In the genomic region with DNA sequence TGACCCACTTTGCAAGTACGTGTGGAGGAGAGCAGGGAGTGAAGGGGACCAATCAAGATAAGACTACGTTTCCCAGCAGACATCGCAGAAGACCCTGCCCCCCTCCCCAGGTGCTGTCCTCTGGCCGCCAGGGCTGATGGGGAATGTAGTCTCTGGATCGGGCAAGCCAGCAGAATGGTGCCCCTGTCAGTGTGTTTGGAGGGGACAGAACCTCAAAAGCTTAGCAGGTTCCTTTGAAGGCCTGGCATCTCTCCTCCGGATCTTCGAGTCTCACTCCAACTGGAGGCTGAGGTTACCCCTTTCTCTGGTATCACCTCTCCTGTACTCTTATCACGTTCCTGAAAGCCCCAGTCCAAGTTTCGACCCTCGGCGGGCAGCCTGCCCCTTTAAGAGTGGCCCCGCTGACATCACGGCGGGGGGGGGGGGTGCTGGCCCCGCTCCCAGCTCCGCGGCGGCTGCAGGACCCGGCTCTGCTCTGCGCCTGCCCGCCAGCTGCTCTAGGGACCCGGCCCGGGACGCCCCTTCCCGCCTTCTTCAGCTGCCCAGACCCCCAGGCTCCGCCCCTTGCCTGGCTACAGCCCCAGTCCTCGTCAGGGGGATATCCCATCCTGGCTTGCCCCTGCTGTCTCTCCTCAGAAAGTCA, we compare ENCODE assay signal across 8 mouse cellular contexts. TPM values are rescaled to one million over a fixed set of nuclear protein-coding genes. Genes with fewer than 3 reads are reported as not detected.
A peak's percentile ranks its signal among the peaks of the same experiment; 100 is the strongest.
DNase-seq lines count a peak whose midpoint lies in the region; ATAC-seq and TF ChIP-seq lines count a peak whose summit lies in the region.

No protein-coding gene starts in this region.

- ATAC-seq in lung, embryonic 14.5 days (ENCODE audit: insufficient read depth) = peak; percentile 96
- no peak for ATAC-seq in monocyte, adult 5-6 weeks (replicated peaks; ENCODE audit: insufficient number of reproducible peaks, low FRiP score, low TSS enrichment, poor library complexity, severe bottlenecking)

- peak overlapping the region; percentile 65 for H3K4me2 ChIP-seq in lung, embryonic 14.5 days

- no peaks in the 10 kb centered on the region for H3K9me3 ChIP-seq in lung, embryonic 14.5 days (ENCODE audit: low read depth, low read length)

- H3K36me3 ChIP-seq in lung, embryonic 14.5 days (ENCODE audit: insufficient read depth) = no peaks in the 10 kb centered on the region

- no peaks in the 10 kb centered on the region for H3K4me1 ChIP-seq in lung, embryonic 14.5 days (ENCODE audit: insufficient read depth)

- H3K9ac ChIP-seq in lung, embryonic 14.5 days = no peak overlapping the region; the same call in 1 of the 2 replicates

- under 1% methylated on average over 27 of the region's 27 CpGs for WGBS in lung, embryonic 14.5 days

- peak; percentile 83 for DNase-seq in ES-CJ7 (ENCODE audit: low read depth, low spot score)
- DNase-seq in cerebellum, adult 8-10 months = peak; percentile 82
- peak; percentile 88 to 90 for DNase-seq in frontal cortex, adult 2 months (ENCODE audit: extremely low spot score in 1 of 2, low spot score in 1 of 2)
- DNase-seq in heart, postnatal 4 days = peak; percentile 82
- peak; percentile 74 for DNase-seq in layer of hippocampus, adult 9-10 months (ENCODE audit: low spot score)
- peak; percentile 92 for DNase-seq in lung, embryonic 14.5 days
- DNase-seq in retina, postnatal 1 day = peak; percentile 94

- no peak for TF ChIP-seq CTCF in lung, embryonic 14.5 days (IDR thresholded peaks at IDR 0.05; ENCODE audit: low read depth)

- peak overlapping the region; percentile 70; the same call in 1 of the 2 replicates for H3K27ac ChIP-seq in lung, embryonic 14.5 days (ENCODE audit: low read depth)

- H3K27me3 ChIP-seq in lung, embryonic 14.5 days (ENCODE audit: insufficient read depth, low read length) = no peaks in the 10 kb centered on the region

- peak overlapping the region; percentile 55 for H3K4me3 ChIP-seq in lung, embryonic 14.5 days (ENCODE audit: low read depth, low read length)

RNA-seq across cellular contexts. Expression of gene Cacng7, which starts 1.1 kb away (rescaled TPM):
- polyA plus RNA-seq in frontal cortex, adult 2 months (2012; rRNA removed) = 253 and 329 TPM in 2 replicates
- 1 to 10 TPM; 6.9 to 7.4 TPM for total RNA-seq in heart, postnatal 4 days (2021)
- 1.2 and 1.5 TPM in 2 replicates for polyA plus RNA-seq in lung, embryonic 14.5 days (2014; fragmentation: Nextera tagmentation; extraction: Ambion mirVana)
- total RNA-seq in monocyte, adult 5-6 weeks (2017) = not detected in 3 replicates

RNA-seq across cellular contexts. Expression of gene Prkcg, which starts 42.7 kb away (rescaled TPM):
- 152 and 157 TPM in 2 replicates for polyA plus RNA-seq in frontal cortex, adult 2 months (2012; rRNA removed)
- 1 to 10 TPM; 5.7 to 8.5 TPM for total RNA-seq in heart, postnatal 4 days (2021)
- 0.14 and 0.25 TPM in 2 replicates for polyA plus RNA-seq in lung, embryonic 14.5 days (2014; fragmentation: Nextera tagmentation; extraction: Ambion mirVana)
- total RNA-seq in monocyte, adult 5-6 weeks (2017) = 1.9 to 7.0 TPM (median 3.2 TPM) in 3 replicates

RNA-seq across cellular contexts. Expression of gene Myadm, which starts 42.8 kb away (rescaled TPM):
- 52.0 and 53.3 TPM in 2 replicates for polyA plus RNA-seq in frontal cortex, adult 2 months (2012; rRNA removed)
- 100 to 1,000 TPM; 299 to 315 TPM for total RNA-seq in heart, postnatal 4 days (2021)
- 138 and 147 TPM in 2 replicates for polyA plus RNA-seq in lung, embryonic 14.5 days (2014; fragmentation: Nextera tagmentation; extraction: Ambion mirVana)
- 50.6 to 61.2 TPM (median 60.3 TPM) in 3 replicates for total RNA-seq in monocyte, adult 5-6 weeks (2017)

RNA-seq across cellular contexts. Expression of gene Cacng8, which starts 58.8 kb away (rescaled TPM):
- 56.2 and 71.7 TPM in 2 replicates for polyA plus RNA-seq in frontal cortex, adult 2 months (2012; rRNA removed)
- under 1 TPM in 1 of 2 experiments, not detected in 1; 0.18 TPM for total RNA-seq in heart, postnatal 4 days (2021)
- 2.9 and 4.8 TPM in 2 replicates for polyA plus RNA-seq in lung, embryonic 14.5 days (2014; fragmentation: Nextera tagmentation; extraction: Ambion mirVana)
- total RNA-seq in monocyte, adult 5-6 weeks (2017) = not detected in 3 replicates
